Mouse (Mus musculus) midbrain, embryonic 12.5 days (tissue): ENCODE results near the gene Sema4d. TPM values are rescaled to one million over a fixed set of nuclear protein-coding genes. Genes with fewer than 3 reads are reported as not detected.

ENCODE experiments used
- ATAC-seq: fragments of 200-750 bp; cut with Nextera tagmentation; 2 replicates; pipeline ENCODE4 v1.8.0; 2017; ENCODE audit warnings: low read depth, moderate TSS enrichment, moderate library complexity; ENCODE audit not compliant: low FRiP score
- H3K27ac ChIP-seq: fragments of 300-500 bp; sonication (generic); replicated peaks from 2 replicates; pipeline ENCODE4 v1.5.1; 2016; ENCODE audit warnings: mild to moderate bottlenecking
- H3K27me3 ChIP-seq: fragments of 300-500 bp; sonication (generic); 2 replicates; pipeline ENCODE4 v1.6.1; 2016; ENCODE audit warnings: mild to moderate bottlenecking
- H3K36me3 ChIP-seq: fragments of 300-500 bp; sonication (generic); 2 replicates; pipeline ENCODE4 v1.6.1; 2016
- H3K4me1 ChIP-seq: fragments of 300-500 bp; sonication (generic); 2 replicates; pipeline ENCODE4 v1.6.1; 2016
- H3K4me2 ChIP-seq: fragments of 300-500 bp; sonication (generic); replicated peaks from 2 replicates; pipeline ENCODE4 v1.6.1; 2016; ENCODE audit warnings: mild to moderate bottlenecking, moderate library complexity
- H3K4me3 ChIP-seq: fragments of 300-500 bp; sonication (generic); 2 replicates; pipeline ENCODE4 v1.5.1; 2016; ENCODE audit warnings: mild to moderate bottlenecking
- H3K9ac ChIP-seq: fragments of 300-500 bp; sonication (generic); replicated peaks from 2 replicates; pipeline ENCODE4 v1.6.1; 2016; ENCODE audit warnings: mild to moderate bottlenecking, moderate library complexity
- H3K9me3 ChIP-seq: fragments of 300-500 bp; sonication (generic); 2 replicates; pipeline ENCODE4 v1.6.1; 2016; ENCODE audit warnings: mild to moderate bottlenecking
- WGBS: fragments of 180-500 bp; shearing (Covaris S2); methylation state at CpG from one replicate; pipeline ENCODE4 v1.1.7; 2016; 5-methylcytosine and 5-hydroxymethylcytosine counted together
- polyA plus RNA-seq: library from polyadenylated mRNA; unstranded; fragments of >200 nt; fragmentation: Nextera tagmentation; extraction: Ambion mirVana; gene quantifications from 2 replicates; pipeline ENCODE4 v1.2.1, GENCODE M21; 2016

The Sema4d gene
- polyA plus RNA-seq, 1 experiment from 2014 or later = 4.9 TPM

- H3K27ac ChIP-seq = no peak overlapping the region
- 87% methylated on average over 5 of the region's 5 CpGs for WGBS
- no peak overlapping the region for H3K4me3 ChIP-seq
- H3K27me3 ChIP-seq = no peaks in the 10 kb centered on the region
- no peaks in the 10 kb centered on the region for H3K4me1 ChIP-seq
- H3K9me3 ChIP-seq = no peaks in the 10 kb centered on the region
- no peak overlapping the region for H3K9ac ChIP-seq
- peaks cover 6% of the 10 kb centered on the region; the same call in 1 of the 2 replicates for H3K36me3 ChIP-seq
- ATAC-seq = no peak
- H3K4me2 ChIP-seq = no peak overlapping the region
Measured at GRCm38 (mm10) chr13:51703893-51704292, 89.7 kb downstream of the Sema4d start.

- no peak overlapping the region for H3K27ac ChIP-seq
- peaks cover 6% of the 10 kb centered on the region; the same call in 1 of the 2 replicates for H3K36me3 ChIP-seq
- H3K4me3 ChIP-seq = no peak overlapping the region
- ATAC-seq = no peak
- H3K27me3 ChIP-seq = no peaks in the 10 kb centered on the region
- no peaks in the 10 kb centered on the region for H3K4me1 ChIP-seq
- 92% methylated on average over 3 of the region's 3 CpGs for WGBS
- H3K9ac ChIP-seq = no peak overlapping the region
- no peak overlapping the region for H3K4me2 ChIP-seq
- H3K9me3 ChIP-seq = no peaks in the 10 kb centered on the region
Measured at GRCm38 (mm10) chr13:51698318-51698717, 95.2 kb downstream of the Sema4d start.

DNA sequence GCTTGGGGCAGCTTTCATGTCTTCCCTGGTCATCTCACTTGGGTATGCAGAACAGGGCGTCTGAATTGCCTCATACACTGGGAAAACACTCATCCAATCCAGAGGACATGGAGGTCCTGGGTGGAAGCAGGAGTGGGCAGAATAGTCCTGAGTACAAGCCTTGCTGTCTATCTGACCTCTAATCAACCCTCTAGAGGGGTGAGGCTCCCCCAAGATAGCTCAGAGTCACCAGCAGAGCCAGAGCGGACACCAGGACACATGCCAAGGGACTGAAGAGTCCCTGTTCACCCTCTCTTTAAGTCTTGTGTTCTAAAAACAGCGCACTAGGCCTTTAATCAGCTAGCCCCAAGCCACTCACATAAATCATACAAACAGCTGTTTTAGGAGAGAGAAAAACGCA, 95.7 kb downstream of the Sema4d start:
- no peak overlapping the region for H3K9ac ChIP-seq
- no peaks in the 10 kb centered on the region for H3K9me3 ChIP-seq
- H3K36me3 ChIP-seq = peaks cover 6% of the 10 kb centered on the region; the same call in 1 of the 2 replicates
- WGBS = 75% methylated on average over 4 of the region's 4 CpGs
- no peaks in the 10 kb centered on the region for H3K4me1 ChIP-seq
- ATAC-seq = no peak
- H3K27ac ChIP-seq = no peak overlapping the region
- no peak overlapping the region for H3K4me3 ChIP-seq
- no peak overlapping the region for H3K4me2 ChIP-seq
- no peaks in the 10 kb centered on the region for H3K27me3 ChIP-seq

GRCm38 (mm10) chr13:51697455-51697854, 96.1 kb downstream of the Sema4d start:
- 80% methylated on average over 6 of the region's 6 CpGs for WGBS
- H3K27ac ChIP-seq = no peak overlapping the region
- H3K27me3 ChIP-seq = no peaks in the 10 kb centered on the region
- no peak overlapping the region for H3K9ac ChIP-seq
- H3K4me3 ChIP-seq = no peak overlapping the region
- no peaks in the 10 kb centered on the region for H3K9me3 ChIP-seq
- H3K36me3 ChIP-seq = peaks cover 6% of the 10 kb centered on the region; the same call in 1 of the 2 replicates
- no peaks in the 10 kb centered on the region for H3K4me1 ChIP-seq
- ATAC-seq = no peak
- no peak overlapping the region for H3K4me2 ChIP-seq

GRCm38 (mm10) chr13:51696481-51696880, 97.1 kb downstream of the Sema4d start:
- Histone ChIP-seq H3K4me2 (no peak overlapping the region), H3K27me3 (no peaks in the 10 kb centered on the region), H3K9me3 (no peaks in the 10 kb centered on the region), H3K9ac (no peak overlapping the region), H3K4me1 (no peaks in the 10 kb centered on the region), H3K27ac (no peak overlapping the region), H3K4me3 (no peak overlapping the region), H3K36me3 (peaks cover 6% of the 10 kb centered on the region; the same call in 1 of the 2 replicates)
- ATAC-seq = no peak

- 51% methylated on average over 3 of the region's 3 CpGs for WGBS
- Histone ChIP-seq H3K4me3 (no peak overlapping the region), H3K9me3 (no peaks in the 10 kb centered on the region), H3K9ac (no peak overlapping the region), H3K27me3 (no peaks in the 10 kb centered on the region), H3K4me1 (no peaks in the 10 kb centered on the region), H3K36me3 (peaks cover 58% of the 10 kb centered on the region), H3K27ac (no peak overlapping the region), H3K4me2 (no peak overlapping the region)
- ATAC-seq = no peak
Measured at GRCm38 (mm10) chr13:51688688-51689087, 104.9 kb downstream of the Sema4d start.

DNA sequence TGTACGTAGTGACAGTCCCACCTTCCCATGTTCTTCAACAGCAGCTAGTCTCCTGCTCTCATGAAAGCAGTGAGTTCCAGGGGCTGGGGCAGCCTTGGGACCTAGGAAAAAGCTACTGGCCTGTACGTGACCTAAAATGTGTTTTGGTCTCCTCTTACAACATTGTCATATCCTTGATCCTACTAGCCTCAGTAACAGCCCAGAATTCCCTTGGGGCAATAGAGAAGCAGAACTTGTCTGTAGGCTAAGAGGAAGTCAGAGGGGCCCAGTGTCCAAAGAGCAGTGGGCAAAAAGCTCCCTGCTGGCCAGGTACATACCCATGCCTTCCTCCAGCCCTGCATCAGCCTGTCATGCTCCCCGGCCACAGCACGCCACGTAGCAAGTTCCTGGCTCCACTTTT, 106.6 kb downstream of the Sema4d start:
- ATAC-seq = no peak
- no peak overlapping the region for H3K4me3 ChIP-seq
- peaks cover 75% of the 10 kb centered on the region for H3K36me3 ChIP-seq
- no peaks in the 10 kb centered on the region for H3K4me1 ChIP-seq
- no peak overlapping the region for H3K4me2 ChIP-seq
- H3K9ac ChIP-seq = no peak overlapping the region
- no peaks in the 10 kb centered on the region for H3K27me3 ChIP-seq
- WGBS = 93% methylated on average over 5 of the region's 5 CpGs
- H3K27ac ChIP-seq = no peak overlapping the region
- H3K9me3 ChIP-seq = no peaks in the 10 kb centered on the region

- Histone ChIP-seq H3K27ac (no peak overlapping the region), H3K27me3 (no peaks in the 10 kb centered on the region), H3K4me3 (no peak overlapping the region), H3K9me3 (no peaks in the 10 kb centered on the region), H3K9ac (no peak overlapping the region), H3K36me3 (peaks cover 87% of the 10 kb centered on the region), H3K4me2 (no peak overlapping the region), H3K4me1 (no peaks in the 10 kb centered on the region)
- 89% methylated on average over 7 of the region's 7 CpGs for WGBS
- ATAC-seq = no peak
Measured at GRCm38 (mm10) chr13:51685290-51685966, 108.1 kb downstream of the Sema4d start.

GRCm38 (mm10) chr13:51681634-51682033, 111.9 kb downstream of the Sema4d start:
- no peaks in the 10 kb centered on the region for H3K4me1 ChIP-seq
- no peak overlapping the region for H3K9ac ChIP-seq
- H3K27me3 ChIP-seq = no peaks in the 10 kb centered on the region
- H3K27ac ChIP-seq = no peak overlapping the region
- H3K4me2 ChIP-seq = no peak overlapping the region
- WGBS = 94% methylated on average over 8 of the region's 8 CpGs
- H3K4me3 ChIP-seq = no peak overlapping the region
- no peaks in the 10 kb centered on the region for H3K9me3 ChIP-seq
- peaks cover 98% of the 10 kb centered on the region for H3K36me3 ChIP-seq
- no peak for ATAC-seq

DNA sequence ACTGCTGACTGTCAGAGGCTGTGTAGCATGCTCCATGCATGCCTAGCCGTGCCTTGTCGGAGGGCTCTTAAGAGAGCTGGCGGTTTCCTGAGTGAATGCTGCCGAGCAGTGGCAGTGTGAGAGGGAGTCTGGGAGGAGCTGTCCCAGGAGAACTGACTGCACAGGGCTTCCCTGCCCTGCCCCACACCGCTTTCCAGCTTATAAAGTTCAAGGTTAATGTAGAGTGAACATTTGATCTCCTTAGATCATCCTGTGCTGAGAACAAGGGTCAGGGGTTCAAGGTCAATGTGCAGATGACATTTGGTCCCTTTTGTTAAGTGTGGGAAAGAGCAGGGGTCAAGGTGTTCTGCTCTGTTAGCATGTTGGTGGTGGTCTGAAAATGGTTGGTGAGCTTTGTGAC, 112.5 kb downstream of the Sema4d start:
- ATAC-seq = no peak
- no peak overlapping the region for H3K4me2 ChIP-seq
- no peak overlapping the region for H3K4me3 ChIP-seq
- peaks cover 98% of the 10 kb centered on the region for H3K36me3 ChIP-seq
- no peak overlapping the region for H3K27ac ChIP-seq
- no peak overlapping the region for H3K9ac ChIP-seq
- no peaks in the 10 kb centered on the region for H3K9me3 ChIP-seq
- H3K4me1 ChIP-seq = no peaks in the 10 kb centered on the region
- no peaks in the 10 kb centered on the region for H3K27me3 ChIP-seq
- WGBS = 85% methylated on average over 5 of the region's 5 CpGs

- H3K36me3 ChIP-seq = peaks cover 98% of the 10 kb centered on the region
- ATAC-seq = no peak
- no peak overlapping the region for H3K4me3 ChIP-seq
- H3K4me1 ChIP-seq = no peaks in the 10 kb centered on the region
- H3K27me3 ChIP-seq = no peaks in the 10 kb centered on the region
- no peak overlapping the region for H3K27ac ChIP-seq
- no peaks in the 10 kb centered on the region for H3K9me3 ChIP-seq
- no peak overlapping the region for H3K9ac ChIP-seq
- no peak overlapping the region for H3K4me2 ChIP-seq
- 88% methylated on average over 4 of the region's 4 CpGs for WGBS
Measured at GRCm38 (mm10) chr13:51679332-51679731, 114.2 kb downstream of the Sema4d start.

DNA sequence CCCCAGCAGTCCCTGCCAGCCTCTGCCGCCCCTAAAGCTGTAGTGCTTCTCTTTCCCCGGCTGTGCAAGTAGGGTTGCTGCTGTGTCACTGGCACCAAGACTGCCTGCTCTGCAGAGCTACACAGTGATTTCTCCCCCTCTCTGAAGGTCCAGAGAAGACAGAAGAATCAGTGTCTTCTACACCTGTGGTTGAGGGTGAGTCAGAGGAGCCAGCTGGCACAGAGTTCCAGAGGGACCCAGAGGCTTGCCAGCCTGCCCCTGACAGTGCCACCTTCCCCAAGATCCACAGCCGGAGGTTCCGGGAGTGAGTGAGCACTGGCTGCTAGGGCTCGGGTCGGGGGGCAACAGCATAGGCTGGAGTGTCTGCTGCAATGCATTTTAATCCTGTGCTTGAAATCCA, 114.9 kb downstream of the Sema4d start:
- Histone ChIP-seq H3K36me3 (peaks cover 99% of the 10 kb centered on the region), H3K9me3 (no peaks in the 10 kb centered on the region), H3K27ac (no peak overlapping the region), H3K4me3 (no peak overlapping the region), H3K4me2 (no peak overlapping the region), H3K4me1 (no peaks in the 10 kb centered on the region), H3K27me3 (no peaks in the 10 kb centered on the region), H3K9ac (no peak overlapping the region)
- no peak for ATAC-seq
- 92% methylated on average over 6 of the region's 6 CpGs for WGBS

DNA sequence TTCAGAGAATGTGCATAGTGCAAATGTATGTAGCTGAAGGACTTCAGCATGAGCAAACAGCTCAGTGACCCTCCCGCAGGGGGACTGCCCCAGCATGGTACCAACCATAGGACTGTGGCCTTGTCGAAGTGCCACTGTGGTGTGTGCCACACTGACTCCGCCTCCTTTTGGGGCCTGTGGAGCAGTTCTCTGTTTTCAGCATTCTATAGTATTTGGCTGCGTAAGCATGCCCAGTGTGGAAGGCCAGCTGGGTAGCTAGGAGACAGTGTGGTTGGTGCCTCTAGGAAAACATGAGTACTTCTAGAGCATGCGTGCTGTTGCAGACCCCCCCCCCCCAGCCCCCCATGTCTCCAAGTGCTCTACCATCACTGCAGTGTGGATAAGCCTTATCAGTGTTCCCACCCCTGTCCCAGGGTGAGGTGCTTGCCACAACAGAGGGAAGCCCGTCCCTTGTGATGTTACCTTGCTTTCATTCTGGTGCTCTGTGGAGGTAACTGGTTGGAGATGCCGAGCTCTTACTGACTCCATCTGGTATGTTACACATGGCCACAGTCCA, 115.8 kb downstream of the Sema4d start:
- Histone ChIP-seq H3K27ac (no peak overlapping the region), H3K4me3 (no peak overlapping the region), H3K36me3 (peaks cover 98% of the 10 kb centered on the region), H3K9ac (no peak overlapping the region), H3K9me3 (no peaks in the 10 kb centered on the region), H3K4me1 (no peaks in the 10 kb centered on the region), H3K27me3 (no peaks in the 10 kb centered on the region), H3K4me2 (no peak overlapping the region)
- WGBS = 90% methylated on average over 7 of the region's 7 CpGs
- ATAC-seq = no peak
